Mouse (Mus musculus) heart, embryonic 11.5 days (tissue): Measurements from ENCODE around the gene Srgap3. TPM values are rescaled to one million over a fixed set of nuclear protein-coding genes. Genes with fewer than 3 reads are reported as not detected.

Experiments
- ATAC-seq: fragments of 200-750 bp; cut with Nextera tagmentation; replicated peaks from 2 replicates; pipeline ENCODE4 v1.8.0; 2017; ENCODE audit warnings: moderate library complexity; ENCODE audit not compliant: insufficient number of reproducible peaks, low FRiP score, low TSS enrichment
- H3K27ac ChIP-seq: fragments of 300-500 bp; sonication (generic); 2 replicates; pipeline ENCODE4 v1.5.1; 2014; ENCODE audit warnings: mild to moderate bottlenecking, low read depth, low read length
- H3K27me3 ChIP-seq: fragments of 300-500 bp; sonication (generic); 2 replicates; pipeline ENCODE4 v1.6.1; 2014; ENCODE audit warnings: mild to moderate bottlenecking, low read length, mixed read lengths; ENCODE audit not compliant: control insufficient read depth, insufficient read depth
- H3K36me3 ChIP-seq: fragments of 300-500 bp; sonication (generic); 2 replicates; pipeline ENCODE4 v1.6.1; 2014; ENCODE audit warnings: mild to moderate bottlenecking, low read length, moderate library complexity, mixed read lengths; ENCODE audit not compliant: control insufficient read depth, insufficient read depth
- H3K4me1 ChIP-seq: fragments of 300-500 bp; sonication (generic); 2 replicates; pipeline ENCODE4 v1.6.1; 2014; ENCODE audit warnings: low read length; ENCODE audit not compliant: control insufficient read depth, insufficient read depth
- H3K4me2 ChIP-seq: fragments of 300-500 bp; sonication (generic); 2 replicates; pipeline ENCODE4 v1.6.1; 2014; ENCODE audit warnings: mild to moderate bottlenecking, moderate library complexity
- H3K4me3 ChIP-seq: fragments of 300-500 bp; sonication (generic); 2 replicates; pipeline ENCODE4 v1.5.1; 2014; ENCODE audit warnings: low read depth, low read length
- H3K9ac ChIP-seq: fragments of 300-500 bp; sonication (generic); 2 replicates; pipeline ENCODE4 v1.6.1; 2014; ENCODE audit warnings: mild to moderate bottlenecking, low read depth, low read length, moderate library complexity
- H3K9me3 ChIP-seq: fragments of 300-500 bp; sonication (generic); replicated peaks from 2 replicates; pipeline ENCODE4 v1.6.1; 2016; ENCODE audit warnings: low read length; ENCODE audit not compliant: control insufficient read depth
- WGBS: fragments of 180-500 bp; shearing (Covaris S2); extraction: QIAGEN DNeasy Blood & Tissue Kit; methylation state at CpG from one replicate; pipeline ENCODE4 v1.1.7; 2014; ENCODE audit not compliant: insufficient replicate concordance; 5-methylcytosine and 5-hydroxymethylcytosine counted together
- polyA plus RNA-seq: library from polyadenylated mRNA; unstranded; fragments of >200 nt; fragmentation: Nextera tagmentation; extraction: Ambion mirVana; gene quantifications from 2 replicates; pipeline ENCODE4 v1.2.1, GENCODE M21; 2014

Srgap3 gene
- polyA plus RNA-seq, 1 experiment from 2014 or later, result 1.2 TPM

DNA sequence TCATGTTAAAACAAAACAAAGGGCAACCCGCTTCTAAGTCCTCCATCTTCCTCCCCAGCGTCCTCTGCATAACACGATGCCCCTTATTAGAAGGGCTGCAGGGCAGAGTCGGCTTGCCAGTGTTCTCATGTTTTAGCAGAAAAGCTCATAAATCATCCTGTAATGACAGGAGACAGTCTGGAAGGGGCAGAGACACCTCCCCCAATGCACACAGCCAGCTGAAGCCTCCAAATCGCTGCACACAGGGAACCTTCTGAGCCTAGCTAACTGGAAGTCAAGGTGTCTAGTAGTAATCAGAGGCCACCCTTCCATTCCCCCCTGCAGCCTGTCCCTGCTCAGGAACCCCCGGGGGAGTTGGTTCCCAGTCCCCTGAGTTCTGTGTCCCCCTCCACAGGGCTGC, 113.3 kb downstream of the Srgap3 start:
- ATAC-seq, result no peak
- H3K4me3 ChIP-seq, result no peak overlapping the region

GRCm38 (mm10) chr6:112829196-112829595, 117.9 kb downstream of the Srgap3 start:
- H3K4me2 ChIP-seq, result no peak overlapping the region
- no peak for ATAC-seq
- no peak overlapping the region for H3K4me3 ChIP-seq
- H3K4me1 ChIP-seq, result no peaks in the 10 kb centered on the region
- H3K9me3 ChIP-seq, result no peaks in the 10 kb centered on the region
- WGBS, result 64% methylated on average over 12 of the region's 12 CpGs
- no peaks in the 10 kb centered on the region for H3K36me3 ChIP-seq
- H3K27ac ChIP-seq, result no peak overlapping the region
- H3K27me3 ChIP-seq, result no peaks in the 10 kb centered on the region; the same call in 1 of the 2 replicates
- H3K9ac ChIP-seq, result no peak overlapping the region

More for the DNA sequence above, 113.3 kb downstream of the Srgap3 start:
- Histone ChIP-seq H3K27me3 (no peaks in the 10 kb centered on the region; the same call in 1 of the 2 replicates), H3K9me3 (no peaks in the 10 kb centered on the region), H3K4me1 (no peaks in the 10 kb centered on the region), H3K27ac (no peak overlapping the region), H3K36me3 (no peaks in the 10 kb centered on the region), H3K9ac (no peak overlapping the region), H3K4me2 (no peak overlapping the region)
- 53% methylated on average over 6 of the region's 6 CpGs for WGBS

DNA sequence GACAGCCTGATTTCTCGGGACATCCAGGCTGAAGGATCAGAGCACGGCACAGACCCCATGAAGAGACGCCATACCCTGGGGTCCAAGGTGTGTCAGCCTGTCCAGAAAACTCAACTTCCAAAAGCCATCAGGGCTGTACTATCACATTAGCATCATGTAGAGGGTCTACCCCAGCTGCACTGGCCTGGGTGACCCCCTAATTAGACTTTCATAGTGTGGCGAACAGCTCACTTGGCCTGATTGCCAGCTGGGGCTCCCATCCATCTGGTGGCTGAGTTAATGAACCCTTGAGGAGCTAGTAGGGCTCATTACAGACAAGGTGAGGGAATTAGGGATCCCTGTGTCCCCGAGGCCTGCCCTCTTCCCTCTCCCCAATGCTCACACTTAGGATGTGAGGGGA, 118.6 kb downstream of the Srgap3 start:
- WGBS, result 74% methylated on average over 5 of the region's 5 CpGs
- no peaks in the 10 kb centered on the region for H3K4me1 ChIP-seq
- no peaks in the 10 kb centered on the region for H3K36me3 ChIP-seq
- no peaks in the 10 kb centered on the region for H3K9me3 ChIP-seq
- H3K9ac ChIP-seq, result no peak overlapping the region
- ATAC-seq, result no peak
- no peaks in the 10 kb centered on the region; the same call in 1 of the 2 replicates for H3K27me3 ChIP-seq
- no peak overlapping the region for H3K4me3 ChIP-seq
- no peak overlapping the region for H3K4me2 ChIP-seq
- no peak overlapping the region for H3K27ac ChIP-seq

GRCm38 (mm10) chr6:112825657-112826056, 121.4 kb downstream of the Srgap3 start:
- H3K4me2 ChIP-seq, result no peak overlapping the region
- no peak for ATAC-seq
- 85% methylated on average over 6 of the region's 6 CpGs for WGBS
- no peak overlapping the region for H3K4me3 ChIP-seq
- H3K4me1 ChIP-seq, result no peaks in the 10 kb centered on the region
- H3K9ac ChIP-seq, result no peak overlapping the region
- no peaks in the 10 kb centered on the region; the same call in 1 of the 2 replicates for H3K27me3 ChIP-seq
- H3K9me3 ChIP-seq, result no peaks in the 10 kb centered on the region
- H3K36me3 ChIP-seq, result no peaks in the 10 kb centered on the region
- H3K27ac ChIP-seq, result no peak overlapping the region

DNA sequence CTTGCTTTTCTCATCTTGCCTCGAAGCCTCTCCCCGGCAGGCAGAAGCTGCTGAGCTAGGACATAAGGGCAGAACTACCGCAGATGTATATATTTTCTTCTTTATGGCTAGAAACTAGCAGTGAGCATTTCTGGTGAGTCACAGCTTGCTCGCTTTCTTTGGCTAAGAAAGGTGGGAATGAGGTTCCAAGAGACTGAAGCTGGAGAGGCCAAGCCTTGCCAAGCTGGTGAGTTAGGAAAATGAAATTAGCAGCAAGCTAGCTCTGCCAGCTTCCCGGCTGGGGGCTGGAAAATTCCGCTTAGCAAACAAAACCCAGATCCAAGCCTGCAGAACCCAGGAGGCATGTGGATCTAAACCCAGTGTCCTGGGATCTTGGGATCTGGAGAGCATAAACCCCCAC, 124.0 kb downstream of the Srgap3 start:
- Histone ChIP-seq H3K4me2 (no peak overlapping the region), H3K9ac (no peak overlapping the region), H3K27me3 (no peaks in the 10 kb centered on the region), H3K36me3 (no peaks in the 10 kb centered on the region), H3K27ac (no peak overlapping the region), H3K4me3 (no peak overlapping the region), H3K9me3 (no peaks in the 10 kb centered on the region), H3K4me1 (no peaks in the 10 kb centered on the region)
- no peak for ATAC-seq
- 84% methylated on average over 6 of the region's 6 CpGs for WGBS

DNA sequence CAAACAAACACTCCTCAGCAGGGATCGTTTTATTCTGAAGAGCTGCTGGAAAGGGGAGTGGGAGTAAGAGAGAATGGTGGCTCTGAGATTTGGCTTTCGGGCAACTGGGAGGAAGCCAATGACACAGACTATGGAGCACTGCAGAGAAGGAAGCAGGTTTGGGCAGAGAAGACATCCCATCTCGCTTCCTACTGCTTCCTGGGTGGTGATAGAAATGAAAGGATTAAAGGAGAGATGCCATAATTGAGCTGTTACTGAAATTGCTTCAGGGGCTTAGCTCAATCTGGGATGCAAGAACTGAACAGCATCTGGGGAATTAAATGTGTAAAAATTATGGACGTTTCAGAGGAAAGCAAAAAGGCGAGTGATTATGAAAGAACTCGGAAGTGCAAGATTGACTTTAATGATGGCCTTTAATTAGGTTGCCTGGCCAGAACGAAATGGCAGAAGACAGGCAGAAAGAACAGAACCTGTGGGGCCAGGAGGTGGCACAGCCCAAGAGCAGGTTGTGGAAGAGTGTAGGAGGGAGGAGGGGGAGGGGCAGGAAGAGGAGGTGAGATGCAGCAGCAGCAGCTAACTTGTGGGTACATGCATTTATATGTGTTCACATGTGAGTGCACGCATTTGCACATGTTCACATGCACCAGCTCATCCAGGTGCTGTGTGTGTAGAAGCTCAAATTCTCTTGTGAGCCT, 126.6 kb downstream of the Srgap3 start:
- Histone ChIP-seq H3K9ac (no peak overlapping the region), H3K9me3 (no peaks in the 10 kb centered on the region), H3K4me1 (no peaks in the 10 kb centered on the region), H3K4me3 (no peak overlapping the region), H3K4me2 (no peak overlapping the region), H3K27me3 (no peaks in the 10 kb centered on the region), H3K27ac (no peak overlapping the region), H3K36me3 (no peaks in the 10 kb centered on the region)
- no peak for ATAC-seq
- 66% methylated on average over 8 of the region's 8 CpGs for WGBS

DNA sequence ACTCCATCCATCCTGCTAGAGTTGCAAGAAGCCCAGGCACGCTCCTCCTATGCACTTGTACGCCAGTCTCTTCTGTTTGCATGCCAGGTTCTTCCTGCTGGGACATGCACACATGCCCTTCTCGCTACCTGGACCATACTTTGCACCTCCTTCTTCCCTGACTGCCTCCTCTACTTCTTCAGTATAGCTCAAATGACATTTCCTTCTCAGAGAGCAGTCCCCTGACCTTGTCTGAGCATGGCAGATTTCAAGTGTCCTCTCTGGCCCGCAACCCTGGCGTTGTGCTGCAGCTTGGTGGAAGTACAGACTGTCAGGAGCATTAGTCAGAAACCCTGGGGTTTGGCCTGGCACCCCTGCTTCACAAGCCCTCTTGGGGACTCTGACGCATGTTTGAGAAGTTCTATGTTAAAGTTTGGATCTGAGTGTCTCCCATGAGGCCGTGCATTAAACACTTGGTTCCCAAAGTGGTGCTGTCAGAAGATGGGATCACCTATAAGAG, 128.6 kb downstream of the Srgap3 start:
- 86% methylated on average over 7 of the region's 7 CpGs for WGBS
- H3K4me3 ChIP-seq, result no peak overlapping the region
- no peak for ATAC-seq
- no peak overlapping the region for H3K4me2 ChIP-seq
- H3K27me3 ChIP-seq, result no peaks in the 10 kb centered on the region
- H3K9me3 ChIP-seq, result no peaks in the 10 kb centered on the region
- no peaks in the 10 kb centered on the region for H3K4me1 ChIP-seq
- H3K27ac ChIP-seq, result no peak overlapping the region
- no peaks in the 10 kb centered on the region for H3K36me3 ChIP-seq
- no peak overlapping the region for H3K9ac ChIP-seq

- 79% methylated on average over 6 of the region's 6 CpGs for WGBS
- Histone ChIP-seq H3K4me3 (no peak overlapping the region), H3K4me1 (no peaks in the 10 kb centered on the region), H3K4me2 (no peak overlapping the region), H3K27ac (no peak overlapping the region), H3K9ac (no peak overlapping the region), H3K36me3 (no peaks in the 10 kb centered on the region), H3K9me3 (no peaks in the 10 kb centered on the region), H3K27me3 (no peaks in the 10 kb centered on the region)
- no peak for ATAC-seq
Observed at GRCm38 (mm10) chr6:112815604-112816003, 131.5 kb downstream of the Srgap3 start.

- H3K27me3 ChIP-seq, result no peaks in the 10 kb centered on the region
- no peaks in the 10 kb centered on the region for H3K4me1 ChIP-seq
- H3K4me2 ChIP-seq, result no peak overlapping the region
- H3K9ac ChIP-seq, result no peak overlapping the region
- 49% methylated on average over 5 of the region's 5 CpGs for WGBS
- no peak for ATAC-seq
- H3K27ac ChIP-seq, result no peak overlapping the region
- no peaks in the 10 kb centered on the region for H3K36me3 ChIP-seq
- H3K9me3 ChIP-seq, result no peaks in the 10 kb centered on the region
- H3K4me3 ChIP-seq, result no peak overlapping the region
Observed at GRCm38 (mm10) chr6:112814525-112815086, 132.5 kb downstream of the Srgap3 start.
